Mouse (Mus musculus) heart, postnatal 4 days (tissue): ENCODE data around the gene Macrod1. TPM values are rescaled to one million over a fixed set of nuclear protein-coding genes. Genes with fewer than 3 reads are reported as not detected.
"Not testable (repeated sequence)": the region's sequence is repeated elsewhere in the genome, so short reads cannot be mapped to it uniquely, and the experiment has no call there.

Experiments used
- DNase-seq: peaks from one replicate; pipeline ENCODE4 v3.0.0; 2021
- total RNA-seq, 2 experiments: library from RNA; stranded (reverse); gene quantifications; 2 replicates each; pipeline ENCODE4 v1.2.3; 2021

Macrod1 gene
- 100 to 1,000 TPM; 107 to 126 TPM for total RNA-seq

DNA sequence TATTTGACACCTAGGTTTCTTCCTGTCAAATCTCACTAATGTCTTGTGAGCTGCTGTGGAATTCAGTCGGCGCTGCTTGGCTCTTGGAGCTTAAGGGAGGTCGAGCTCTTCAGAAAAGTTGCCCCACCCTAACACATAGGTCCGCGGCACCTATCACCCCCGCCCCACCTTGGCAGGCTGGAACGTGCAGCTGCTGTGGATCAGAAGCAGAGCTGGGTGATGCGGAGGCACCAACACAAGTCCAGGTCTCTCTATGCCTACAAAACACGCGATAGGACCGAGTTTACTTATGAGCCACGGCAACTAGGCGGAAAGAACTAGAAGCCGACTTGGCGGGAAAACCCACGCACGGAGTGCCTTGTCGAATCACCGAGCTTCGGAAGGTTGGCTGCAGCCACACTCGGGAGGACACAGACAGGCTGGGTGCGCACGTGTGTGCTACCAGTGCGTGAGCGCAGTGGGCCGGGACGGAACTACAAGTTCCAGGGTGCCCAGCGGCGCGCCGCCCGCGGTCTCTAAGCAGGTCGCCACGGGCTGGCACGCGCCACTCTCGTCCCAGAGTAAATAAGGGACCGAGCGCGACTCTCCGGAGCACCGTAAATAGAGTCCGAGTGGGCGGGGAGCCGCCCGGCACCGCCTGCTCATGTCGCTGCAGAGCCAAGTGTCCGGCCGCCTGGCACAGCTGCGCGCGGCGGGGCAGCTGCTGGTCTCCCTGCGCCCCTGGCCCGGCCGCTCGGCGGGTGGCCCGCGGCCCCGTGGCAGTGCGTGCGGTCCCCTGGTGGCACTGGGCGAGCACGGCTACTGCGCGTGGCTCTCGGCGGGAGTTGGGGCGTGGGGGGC is at the start of gene Macrod1:
Gene Macrod1 (plus strand): TSS at position 563 of the 840 bp plus-strand sequence.
- peak; percentile 76 for DNase-seq

DNA sequence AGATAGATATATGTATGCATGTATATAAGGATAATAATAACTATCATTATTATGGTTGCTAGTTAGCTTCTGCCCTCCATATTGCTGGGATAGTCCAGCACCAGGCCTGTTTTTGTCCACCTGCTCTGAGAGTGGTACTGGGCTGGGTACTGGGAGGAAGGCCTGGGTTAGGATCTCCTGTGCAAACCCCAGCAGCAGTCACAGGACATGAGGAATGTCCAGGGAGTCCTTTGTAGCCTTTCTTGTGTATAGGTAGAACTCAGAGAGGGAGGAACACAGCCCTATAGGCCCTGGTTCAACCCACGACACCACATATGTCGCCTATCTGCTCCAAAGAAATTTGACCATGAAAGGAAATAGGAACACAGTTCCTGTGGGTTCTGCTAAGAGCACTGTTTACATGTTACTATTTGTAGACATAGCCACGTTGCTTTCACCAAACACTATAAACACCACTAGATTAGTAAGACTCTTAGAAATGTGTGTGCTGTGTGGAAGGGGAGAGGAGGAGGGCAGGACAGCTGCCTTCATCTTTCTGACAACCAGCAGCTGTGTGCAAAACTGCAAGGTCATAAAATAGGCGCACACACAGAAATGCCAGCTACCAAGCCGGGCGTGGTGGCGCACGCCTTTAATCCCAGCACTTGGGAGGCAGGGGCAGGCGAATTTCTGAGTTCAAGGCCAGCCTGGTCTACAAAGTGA is 49.6 kb upstream of the Macrod1 start:
- no peak for DNase-seq

DNA sequence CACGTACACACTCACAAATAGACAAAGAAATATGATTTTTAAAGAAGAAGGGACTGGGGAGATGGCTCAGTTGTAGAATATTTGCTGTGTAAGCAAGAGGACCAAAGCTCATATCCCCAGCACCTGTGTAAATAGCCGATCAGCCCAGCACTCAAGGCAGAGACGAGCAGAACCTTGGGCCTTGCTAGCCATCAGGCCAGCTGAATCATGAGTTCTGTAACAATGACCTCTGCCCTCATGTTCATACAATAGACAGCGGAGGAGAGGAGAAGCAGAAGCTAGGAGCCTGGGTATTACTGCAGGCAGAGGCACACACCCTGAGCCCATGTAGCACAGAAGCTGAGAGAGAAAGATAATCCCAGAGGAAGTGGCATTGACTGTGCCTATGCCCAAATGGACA is 44.2 kb upstream of the Macrod1 start:
- no peak for DNase-seq

DNA sequence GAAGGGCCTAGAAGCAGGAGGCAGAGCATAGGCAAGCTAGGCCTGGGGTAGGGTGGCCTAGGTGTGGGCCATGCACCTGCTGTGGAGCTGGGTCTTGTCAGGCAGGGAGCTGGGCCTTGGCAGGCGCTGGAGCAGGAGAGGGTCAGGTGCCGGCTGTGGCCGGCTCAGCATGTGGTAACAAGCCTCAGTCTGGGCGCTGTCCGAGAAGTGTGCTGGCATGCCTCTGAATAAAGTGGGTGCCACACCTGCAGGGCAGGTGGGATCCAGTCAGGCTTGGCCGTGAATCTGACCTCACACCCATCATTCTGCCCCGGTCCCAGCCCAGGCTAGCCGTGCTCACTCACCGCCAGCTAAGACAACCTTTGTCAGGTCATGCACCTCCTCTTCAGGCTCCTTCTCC is 42.6 kb upstream of the Macrod1 start:
- no peak for DNase-seq

DNA sequence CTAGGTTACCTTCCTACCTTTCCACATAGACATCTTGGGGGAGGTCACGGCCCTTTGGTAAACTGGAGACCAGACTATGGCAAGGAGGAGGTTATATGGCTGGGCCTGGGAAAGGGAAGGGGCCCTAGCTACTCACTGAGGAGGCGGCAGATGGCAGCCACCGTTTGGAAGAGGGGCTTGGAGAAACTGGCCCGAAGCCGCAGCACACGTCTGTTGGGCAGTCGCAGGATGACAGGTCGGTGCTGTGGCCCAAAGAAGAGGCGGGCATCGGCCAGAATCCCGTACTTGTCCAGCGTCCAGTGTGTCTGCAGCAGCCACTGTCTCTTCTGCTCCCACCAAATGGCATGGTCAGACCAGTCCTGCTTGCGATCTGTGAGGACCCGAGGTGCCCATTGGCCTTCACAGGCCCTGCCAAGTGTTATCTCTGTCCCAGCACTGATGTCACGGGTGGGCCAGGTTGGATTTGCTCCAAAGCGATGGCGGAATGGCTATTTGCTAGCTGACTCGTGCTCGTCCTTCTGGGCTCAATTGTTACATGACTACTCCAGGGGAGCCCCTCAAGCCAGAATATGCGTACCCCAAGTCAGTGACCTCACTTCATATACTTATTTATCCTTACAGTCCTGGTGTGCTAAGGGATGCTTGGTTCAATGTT is 42.0 kb upstream of the Macrod1 start:
- DNase-seq = no peak

DNA sequence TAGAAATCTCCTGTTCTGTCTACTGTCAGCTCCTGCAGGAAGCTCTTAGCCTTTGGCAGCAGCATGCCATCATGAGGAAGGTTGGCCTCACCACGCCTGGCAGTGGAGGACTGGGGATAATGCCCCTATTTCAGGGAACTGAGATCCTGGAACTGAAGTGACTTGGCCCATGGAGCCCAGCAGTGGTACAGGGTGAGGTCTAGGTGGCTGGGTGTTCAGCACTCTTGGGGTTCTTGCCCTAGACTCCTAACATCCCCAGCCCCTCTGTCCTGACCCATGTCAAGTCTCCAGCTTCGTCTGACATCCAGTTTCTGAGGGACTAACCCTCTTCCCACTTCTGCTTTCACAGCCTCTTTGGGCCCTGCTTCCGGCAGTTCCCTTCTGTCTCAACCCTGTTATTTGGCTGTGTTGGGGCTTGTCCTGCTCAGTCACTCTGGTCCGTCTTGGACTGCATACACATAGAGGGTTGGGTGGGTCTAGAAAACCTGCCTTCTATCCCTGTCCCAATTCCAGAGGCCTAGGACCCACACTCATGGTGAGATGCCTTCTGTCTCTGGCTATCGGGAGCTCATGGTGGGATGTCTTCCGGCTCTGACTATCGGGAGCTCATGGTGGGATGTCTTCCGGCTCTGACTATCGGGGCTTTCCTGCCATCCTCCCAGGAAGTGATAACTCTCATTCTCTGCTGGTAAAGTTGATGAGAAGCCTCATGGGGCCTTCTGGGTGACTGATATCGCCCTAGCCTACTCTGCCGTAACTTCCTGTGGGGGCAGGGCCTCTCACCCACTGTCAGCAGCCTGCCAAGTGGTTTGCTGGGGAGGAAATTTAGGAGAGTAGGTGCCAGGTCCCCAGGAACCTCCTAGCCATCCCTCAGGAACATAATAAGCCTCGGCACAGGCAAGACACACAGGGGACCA is 38.8 kb upstream of the Macrod1 start:
- no peak for DNase-seq

DNA sequence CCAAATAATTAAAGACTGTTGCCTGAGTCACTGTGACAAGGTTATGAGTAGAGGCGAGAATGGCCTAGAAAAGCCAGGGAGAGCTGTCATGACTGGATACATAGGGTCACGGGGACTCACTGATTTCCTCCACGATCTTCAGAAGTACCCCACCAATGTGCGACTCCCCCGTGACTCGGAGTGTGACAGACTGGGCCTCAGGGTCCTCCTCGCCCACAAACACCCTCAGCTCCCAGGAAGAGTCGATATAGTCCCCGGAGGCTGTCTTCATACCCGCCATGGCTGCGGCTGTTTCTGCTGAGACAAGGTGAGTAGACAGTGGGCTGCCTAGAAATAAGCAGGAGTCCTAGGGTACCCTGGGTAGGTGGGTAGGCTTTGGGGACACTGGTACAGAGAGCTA is 38.1 kb upstream of the Macrod1 start:
- no peak for DNase-seq

DNA sequence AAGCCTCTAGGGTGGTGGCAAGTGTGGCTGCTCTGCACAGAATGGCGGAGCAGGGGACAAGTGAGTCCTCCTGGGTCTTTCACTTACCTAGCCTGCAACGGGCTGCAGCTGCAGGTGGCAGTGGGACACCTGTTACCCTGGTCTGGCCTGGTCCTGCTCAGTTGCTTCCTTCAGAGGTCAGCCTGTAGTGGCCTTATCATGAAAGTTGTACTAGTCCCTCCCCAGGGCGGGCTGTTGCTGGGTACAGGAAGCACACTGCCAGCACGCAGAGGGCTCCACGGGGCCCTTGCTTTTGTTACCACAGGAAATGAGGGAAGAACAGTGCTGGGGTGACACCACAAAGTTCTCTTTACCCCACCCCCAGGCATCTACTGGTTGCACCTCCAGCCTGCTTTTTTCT is 37.4 kb upstream of the Macrod1 start, which contains the start of gene Fermt3:
Gene Fermt3 (minus strand): TSS at position 279 of the 400 bp plus-strand sequence.
- peak; percentile 39 for DNase-seq

DNA sequence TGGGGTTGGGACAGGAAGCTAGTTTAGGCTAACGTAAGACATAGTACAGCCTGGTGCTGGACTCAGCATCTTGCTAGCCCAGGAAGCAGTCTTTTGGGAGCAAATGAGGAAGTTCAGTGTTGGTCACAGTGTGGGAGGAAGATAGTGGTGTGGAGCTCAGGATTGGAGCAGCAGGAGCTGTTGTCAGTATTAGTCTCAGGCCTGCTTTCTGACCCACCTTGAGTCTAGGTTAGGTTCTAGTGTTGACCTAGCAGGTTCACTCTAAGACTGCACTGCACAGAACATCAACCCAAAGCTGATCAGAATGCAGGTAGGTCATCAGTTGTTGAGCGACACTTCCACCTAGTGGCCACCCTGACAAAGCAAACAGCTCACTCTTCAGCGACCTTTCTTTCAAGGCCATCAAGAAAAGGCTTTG is 36.4 kb upstream of the Macrod1 start:
- peak; percentile 69 for DNase-seq

DNA sequence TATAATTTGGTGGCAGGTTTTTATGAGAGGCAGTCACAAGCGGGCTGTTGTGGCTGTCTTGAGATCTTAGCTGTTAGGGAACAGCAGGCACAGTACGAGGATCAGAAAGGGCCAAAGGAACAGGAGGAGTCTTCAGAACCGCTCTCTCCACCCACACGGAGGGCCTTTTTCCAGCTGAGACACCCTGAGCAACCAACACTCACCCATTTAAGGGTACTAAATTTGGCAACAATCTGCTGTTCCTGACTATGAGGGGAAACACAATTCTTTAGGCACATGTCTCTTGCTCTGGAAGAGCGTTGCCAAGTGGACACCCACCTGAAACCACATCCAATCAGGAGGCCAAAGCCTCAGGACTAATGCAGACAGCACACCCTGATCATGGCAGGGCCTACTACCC is 27.1 kb upstream of the Macrod1 start:
- no peak for DNase-seq

DNA sequence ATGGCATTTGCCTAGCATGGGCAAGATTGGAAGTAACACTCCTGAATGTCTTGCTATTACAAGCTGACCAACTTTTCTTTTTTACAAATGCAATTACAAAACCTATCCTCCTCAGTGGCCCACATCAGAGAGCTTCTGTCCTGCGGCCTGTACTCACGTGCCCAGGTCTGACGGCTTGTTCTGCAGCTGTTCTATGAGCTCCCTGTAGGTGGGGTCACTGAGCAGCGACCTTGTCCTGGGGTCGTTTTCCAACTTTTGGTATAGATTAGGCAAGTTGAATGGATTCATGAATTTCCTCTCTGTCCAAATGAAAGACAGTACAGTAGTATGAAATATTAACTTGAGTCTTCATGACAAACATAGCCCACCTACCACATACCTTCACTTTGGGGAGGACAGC is 22.6 kb upstream of the Macrod1 start:
- DNase-seq = no peak

DNA sequence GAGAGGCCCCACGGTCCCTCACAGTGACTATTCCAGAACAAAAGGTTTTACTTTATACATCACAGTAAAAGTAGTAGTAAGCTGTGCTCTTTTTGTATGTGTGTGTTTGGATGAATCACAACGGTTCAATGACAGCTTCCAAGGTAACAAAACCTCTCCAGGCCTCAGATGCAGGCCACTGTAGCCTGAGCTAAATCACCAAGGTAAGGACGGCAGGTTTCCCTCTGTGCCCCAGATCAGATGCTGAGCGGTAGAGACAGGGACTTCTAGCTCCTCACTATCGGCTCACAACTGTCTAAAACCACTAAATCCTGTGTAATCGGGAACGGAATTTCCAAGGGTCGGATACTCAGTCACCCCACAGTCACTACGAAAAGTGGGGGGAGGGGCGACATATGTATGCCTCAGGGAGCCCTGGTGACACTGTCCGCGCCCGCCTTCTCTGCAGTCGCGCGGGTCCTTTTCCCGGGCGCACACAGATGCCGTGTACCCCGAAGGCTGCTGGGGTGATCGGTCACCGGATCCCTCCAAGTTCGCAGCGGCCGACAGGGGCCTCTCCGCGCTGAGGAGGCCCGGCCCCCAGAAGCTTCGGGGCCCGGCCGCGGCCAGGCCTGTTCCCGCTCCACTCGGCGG is 17.4 kb upstream of the Macrod1 start:
- DNase-seq = peak; percentile 66

DNA sequence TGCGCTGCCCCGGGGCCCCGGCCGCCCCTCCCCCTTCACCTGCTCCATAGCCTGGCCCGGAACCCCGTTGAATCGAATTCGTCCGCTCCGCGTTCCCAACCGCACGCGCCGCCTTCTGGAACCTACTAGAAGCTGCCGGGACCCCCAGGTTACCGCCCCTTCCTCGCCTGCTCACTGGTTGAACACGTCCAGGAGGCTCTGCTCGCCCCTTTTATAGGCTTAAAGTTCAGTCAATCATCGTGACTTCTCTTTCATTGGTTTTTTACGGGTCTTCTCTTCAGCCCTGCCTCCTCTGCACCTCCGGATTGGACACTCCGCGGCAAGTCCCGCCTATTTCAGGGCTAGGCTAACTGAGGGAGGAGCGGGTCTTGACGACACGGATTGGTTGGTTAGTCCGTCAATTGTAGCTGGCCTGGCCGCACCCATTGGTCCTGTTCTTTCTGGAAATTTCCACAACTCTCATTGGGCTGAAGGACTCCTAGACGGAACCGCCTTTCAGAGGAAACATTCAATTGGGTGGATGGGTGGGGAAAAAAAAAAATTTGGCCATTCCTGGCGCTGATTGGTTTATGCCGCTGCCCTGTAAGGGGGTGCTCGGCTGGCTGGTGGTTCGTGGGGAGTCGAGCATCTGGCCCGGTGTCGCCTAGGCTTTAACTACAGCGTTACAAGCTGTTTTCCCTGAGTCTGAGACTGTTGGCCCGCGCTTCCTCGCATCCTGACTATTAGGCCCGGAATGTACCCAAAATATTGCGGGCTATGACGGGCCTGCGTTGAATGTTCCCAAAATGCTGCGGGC is 16.6 kb upstream of the Macrod1 start, which contains the start of gene Stip1:
Gene Stip1 (minus strand): TSS at position 127 of the 796 bp plus-strand sequence.
- DNase-seq = peak; percentile 99

DNA sequence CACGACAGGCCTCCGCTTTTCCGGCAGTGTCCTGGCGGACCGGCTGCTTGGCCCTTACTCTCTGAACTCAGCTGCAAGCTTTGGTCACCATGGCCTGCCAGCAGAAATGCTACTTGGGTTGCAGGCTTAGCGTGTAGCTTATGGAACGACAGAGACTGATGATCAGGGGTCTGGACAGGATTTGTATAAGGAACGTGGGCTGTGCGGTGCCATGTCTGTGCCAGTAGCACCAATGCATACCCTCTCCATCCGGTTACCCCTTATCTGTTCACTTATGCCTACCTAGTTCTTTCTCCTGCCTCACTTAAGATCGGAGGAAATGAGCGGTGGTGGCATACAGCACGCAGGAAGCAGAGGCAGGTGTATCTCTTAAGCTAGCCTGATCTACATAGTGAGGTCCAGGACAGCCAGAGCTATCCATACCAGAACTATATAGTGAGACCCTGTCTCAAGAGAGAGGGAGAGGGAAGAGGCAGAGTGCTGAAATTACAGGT is 15.9 kb upstream of the Macrod1 start:
- no peak for DNase-seq

DNA sequence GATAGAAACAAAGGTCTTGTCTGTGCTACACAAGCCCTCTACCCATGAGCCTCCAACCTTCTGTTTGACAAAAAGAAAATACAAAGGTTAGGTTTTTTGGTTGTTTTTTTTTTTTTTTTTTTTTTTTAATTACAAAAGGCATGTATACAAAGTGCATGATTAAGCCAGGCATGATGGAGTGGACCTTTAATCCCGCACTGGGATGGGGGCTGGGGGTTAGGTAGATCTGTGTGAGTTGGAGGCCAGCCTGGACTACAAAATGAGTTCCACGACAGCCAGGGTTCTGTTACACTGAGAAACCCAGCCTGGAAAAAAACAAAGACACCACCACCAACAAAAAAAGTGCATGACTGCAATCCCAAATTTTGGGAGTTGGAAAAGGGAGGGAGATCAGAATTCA is 15.4 kb upstream of the Macrod1 start:
- no peak for DNase-seq

DNA sequence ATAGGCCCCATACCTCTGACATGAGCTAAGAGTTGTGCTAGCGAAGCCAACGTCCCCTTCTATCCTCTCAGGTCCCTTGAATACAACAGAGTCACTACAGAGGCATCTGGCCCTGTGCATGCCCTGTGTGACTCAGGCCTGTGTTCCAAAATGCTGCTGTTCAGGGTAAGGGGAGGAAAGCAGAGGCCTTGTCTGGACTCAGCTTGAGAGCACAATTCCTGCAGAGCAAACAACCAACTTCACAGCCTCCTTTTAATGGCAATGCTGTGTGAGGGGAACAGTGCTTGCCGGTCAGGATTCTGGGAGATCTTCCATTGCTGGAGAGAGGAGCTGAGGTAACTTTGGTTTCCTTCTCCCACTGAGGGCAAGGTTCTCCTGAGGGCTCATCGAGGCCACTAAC is 12.3 kb upstream of the Macrod1 start:
- no peak for DNase-seq

DNA sequence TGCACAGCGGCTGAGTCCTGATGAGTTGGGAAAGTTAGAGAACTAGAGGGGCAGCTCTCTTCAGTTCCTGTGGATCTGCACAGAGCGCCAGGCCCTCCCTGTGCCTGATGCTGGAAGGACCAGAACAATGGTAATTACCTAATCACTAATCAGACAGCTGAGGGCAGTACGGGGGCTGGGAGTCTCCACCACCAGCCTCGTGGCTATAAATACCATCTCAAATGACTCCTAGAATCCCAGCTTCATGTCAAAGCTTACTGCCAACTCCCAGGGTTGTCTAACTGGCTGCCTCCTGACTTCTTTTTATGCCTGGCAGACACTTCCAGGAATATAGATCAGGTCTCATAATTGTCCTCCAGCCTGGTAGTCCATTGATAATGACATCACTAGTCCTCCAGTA is 11.9 kb upstream of the Macrod1 start:
- no peak for DNase-seq

DNA sequence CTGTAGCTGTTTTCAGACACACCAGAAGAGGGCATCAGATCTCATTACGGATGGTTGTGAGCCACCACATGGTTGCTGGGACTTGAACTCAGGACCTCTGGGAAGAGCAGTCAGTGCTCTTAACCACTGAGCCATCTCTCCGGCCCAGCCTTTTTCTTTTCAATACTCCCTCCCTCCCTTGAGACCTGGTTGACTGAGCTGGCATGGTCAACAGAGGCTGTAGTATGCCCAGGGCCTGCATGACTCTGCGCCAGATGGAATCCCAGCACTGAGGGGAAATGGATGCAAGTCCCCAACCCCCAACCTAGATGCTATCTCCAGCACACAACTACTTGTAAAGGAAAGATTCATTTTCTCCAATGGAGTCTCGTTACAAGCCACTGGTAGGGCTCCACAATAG is 3.2 kb upstream of the Macrod1 start:
- DNase-seq = not testable (repeated sequence)

DNA sequence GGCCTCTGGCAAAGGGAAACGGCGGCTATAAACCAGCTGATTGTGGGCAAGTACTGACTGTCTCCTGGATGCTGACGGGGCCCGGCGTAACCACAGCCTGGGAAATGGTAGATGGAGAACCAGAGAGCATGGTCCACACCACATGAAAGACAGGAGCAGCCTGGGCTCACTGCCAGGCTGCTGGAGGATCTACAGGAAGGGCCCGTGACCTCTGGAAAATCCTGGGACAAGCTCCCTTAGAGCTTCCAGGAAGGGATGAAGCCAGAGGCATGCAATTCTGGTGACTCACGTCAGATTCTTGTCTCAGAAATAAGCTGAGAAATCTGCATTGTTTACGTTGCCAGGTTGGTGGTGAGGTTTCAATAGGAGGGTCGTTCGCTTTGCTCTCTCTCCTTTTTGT is 1.8 kb upstream of the Macrod1 start:
- peak; percentile 53 for DNase-seq

DNA sequence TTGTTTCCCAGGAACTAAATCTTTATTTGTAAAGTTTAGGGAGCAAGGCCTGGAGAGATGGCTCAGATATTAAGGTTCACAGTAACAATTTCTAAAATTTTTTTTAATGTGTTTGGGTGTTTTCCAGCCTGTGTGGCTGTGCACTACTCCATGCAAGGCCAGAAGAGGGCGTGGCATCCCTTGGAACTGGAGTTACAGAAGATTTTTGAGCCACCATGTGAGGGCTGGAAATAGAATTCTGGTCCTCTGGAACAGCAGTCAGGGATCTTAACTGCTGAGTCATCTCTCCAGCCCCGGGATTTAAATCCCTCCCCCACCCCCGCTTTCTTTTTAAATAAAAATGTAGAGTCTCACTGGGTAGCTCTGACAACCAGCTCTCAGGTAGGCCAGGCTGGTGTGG is 1.4 kb upstream of the Macrod1 start:
- DNase-seq = peak; percentile 52
